Mouse (Mus musculus): ENCODE measurements at regions not wholly inside any gene's neighbourhood (a gene's known extent, or its start where the extent isn't known, plus 50 kb on each side); places are given as distances from the start of the nearest gene placed in this dataset.

DNA sequence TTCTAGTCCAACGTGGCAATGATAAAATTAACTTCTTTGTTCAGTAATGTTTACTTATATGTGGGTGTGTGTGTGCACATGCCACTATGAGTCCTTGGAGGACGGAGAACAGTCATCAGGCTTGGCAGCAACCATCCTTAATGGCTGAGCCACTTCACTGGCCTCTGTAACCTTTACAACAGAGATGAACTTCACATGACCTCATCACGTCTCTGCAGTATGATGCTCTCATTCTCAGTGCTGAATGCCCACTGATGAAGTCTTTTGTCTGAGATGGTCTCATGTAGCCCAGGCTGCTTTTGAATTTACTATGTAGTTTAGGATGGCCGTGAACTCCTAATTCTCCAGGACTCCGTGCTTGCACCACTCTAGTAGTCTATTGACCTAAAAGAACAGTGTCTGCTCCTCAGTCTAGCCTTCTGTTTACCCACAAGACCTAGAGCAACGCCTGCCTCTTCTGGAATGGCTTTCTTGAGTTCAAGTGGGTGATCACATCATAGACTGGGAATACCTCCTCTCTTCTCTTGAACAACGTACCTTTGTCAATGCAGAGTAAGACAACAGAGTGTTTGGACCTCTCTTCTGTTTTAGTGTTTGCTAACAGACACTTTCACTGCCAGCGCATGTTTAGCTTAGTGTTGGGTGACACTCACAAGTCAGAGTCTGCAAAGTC, 308.8 kb downstream of the 1810013L24Rik start:
- TF ChIP-seq CTCF (IDR thresholded peaks at IDR 0.05; ENCODE audit: low read depth) (no peak), EP300 (IDR thresholded peaks at IDR 0.05; ENCODE audit: low read depth) (no peak)

Data from liver, embryonic 14.5 days (tissue).